Mouse (Mus musculus): Measurements from ENCODE around the gene Arhgef19. TPM values are rescaled to one million over a fixed set of nuclear protein-coding genes. Genes with fewer than 3 reads are reported as not detected.

Arhgef19 gene
- polyA plus RNA-seq (2021; fragmentation: Nextera tagmentation): 3.6 and 17.0 TPM in 2 replicates
- long read RNA-seq, experiment 1, partial matches to known transcripts: 0 of 4 reads
- long read RNA-seq, experiment 1, other reads (novel, unspliced or antisense): 4 of 4 reads
- long read RNA-seq, experiment 2, partial matches to known transcripts: 3 of 4 reads
- long read RNA-seq, experiment 2, other reads (novel, unspliced or antisense): 1 of 4 reads

GRCm38 (mm10) chr4:141239388-141240125 lies at the start of gene Arhgef19:
Arhgef19 (plus strand) TSS chr4:141239499.

DNA sequence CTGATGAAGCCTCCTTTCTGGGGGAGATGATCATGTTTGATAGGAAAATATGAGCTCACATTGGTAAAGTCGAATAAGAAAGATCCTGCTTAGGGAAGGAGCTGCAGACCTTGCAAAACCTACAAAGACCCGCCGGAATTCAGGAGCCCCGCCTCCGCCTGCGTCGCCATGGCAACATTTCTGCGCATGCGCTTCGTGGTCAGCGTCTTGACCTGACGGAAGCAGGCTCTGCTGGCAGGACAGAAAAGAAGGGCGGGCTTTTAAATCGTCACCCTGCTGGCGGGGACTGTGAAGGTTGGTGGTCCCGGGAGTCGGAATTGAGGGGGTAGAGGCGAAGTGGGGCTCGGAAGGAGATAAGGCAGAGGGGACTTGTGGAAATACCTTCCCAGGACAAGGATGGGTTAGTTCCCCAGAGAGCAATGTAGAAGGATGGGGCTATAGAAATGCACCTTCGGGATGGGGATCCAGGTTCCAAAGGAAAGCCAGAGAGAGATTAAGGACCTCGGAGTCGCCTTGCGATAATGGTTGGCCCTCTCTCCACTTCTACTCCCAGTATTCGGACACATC lies 25.4 kb upstream of the Arhgef19 start, which contains the start of gene Rsg1:
Gene Rsg1 (plus strand): TSS at position 187 of the 567 bp plus-strand sequence.

GRCm38 (mm10) chr4:141301116-141301553 lies 61.8 kb downstream of the Arhgef19 start, which contains the start of gene Epha2:
Epha2 (plus strand) TSS chr4:141301240.

Other genes starting within 250 kb of the Arhgef19 start
- gene Mfap2, start 229.1 kb upstream of the Arhgef19 start, polyA plus RNA-seq (2021; fragmentation: Nextera tagmentation): 2.8 and 4.3 TPM in 2 replicates
- gene Crocc, start 178.9 kb upstream of the Arhgef19 start, polyA plus RNA-seq (2021; fragmentation: Nextera tagmentation): 2.4 and 3.1 TPM in 2 replicates
- gene Necap2, start 161.1 kb upstream of the Arhgef19 start, polyA plus RNA-seq (2021; fragmentation: Nextera tagmentation): 35.0 and 36.6 TPM in 2 replicates
- gene Spata21, start 151.2 kb upstream of the Arhgef19 start, polyA plus RNA-seq (2021; fragmentation: Nextera tagmentation): 0.24 and 0.29 TPM in 2 replicates
- 11.6 and 18.7 TPM in 2 replicates for gene Szrd1, start 99.7 kb upstream of the Arhgef19 start, polyA plus RNA-seq (2021; fragmentation: Nextera tagmentation)
- gene Fbxo42, start 91.6 kb upstream of the Arhgef19 start, polyA plus RNA-seq (2021; fragmentation: Nextera tagmentation): 11.2 TPM in 2 replicates
- gene Rsg1, start 25.5 kb upstream of the Arhgef19 start, polyA plus RNA-seq (2021; fragmentation: Nextera tagmentation): 4.0 and 4.5 TPM in 2 replicates
- gene Epha2, start 61.7 kb downstream of the Arhgef19 start, polyA plus RNA-seq (2021; fragmentation: Nextera tagmentation): 0.07 and 0.16 TPM in 2 replicates
- 0.18 and 2.4 TPM in 2 replicates for gene Fam131c, start 128.7 kb downstream of the Arhgef19 start, polyA plus RNA-seq (2021; fragmentation: Nextera tagmentation)
- not detected in 2 replicates for gene Clcnka, start 159.2 kb downstream of the Arhgef19 start, polyA plus RNA-seq (2021; fragmentation: Nextera tagmentation)
- gene Clcnkb, start 176.5 kb downstream of the Arhgef19 start, polyA plus RNA-seq (2021; fragmentation: Nextera tagmentation): not detected in 2 replicates
- 0.11 and 0.14 TPM in 2 replicates for gene Hspb7, start 181.3 kb downstream of the Arhgef19 start, polyA plus RNA-seq (2021; fragmentation: Nextera tagmentation)
- gene Srarp, start 196.6 kb downstream of the Arhgef19 start, polyA plus RNA-seq (2021; fragmentation: Nextera tagmentation): 0.23 and 0.88 TPM in 2 replicates
- gene Zbtb17, start 205.2 kb downstream of the Arhgef19 start, polyA plus RNA-seq (2021; fragmentation: Nextera tagmentation): 20.1 and 21.6 TPM in 2 replicates